Mouse (Mus musculus) kidney, adult 11 months (tissue): Measurements from ENCODE around the gene Prpsap2.

Experiments
- DNase-seq: peaks from one replicate; pipeline ENCODE4 v3.0.0; 2022

Prpsap2 gene

GRCm38 (mm10) chr11:61714346-61715117 lies 47.4 kb downstream of the Prpsap2 start:
- peak; percentile 62 for DNase-seq

DNA sequence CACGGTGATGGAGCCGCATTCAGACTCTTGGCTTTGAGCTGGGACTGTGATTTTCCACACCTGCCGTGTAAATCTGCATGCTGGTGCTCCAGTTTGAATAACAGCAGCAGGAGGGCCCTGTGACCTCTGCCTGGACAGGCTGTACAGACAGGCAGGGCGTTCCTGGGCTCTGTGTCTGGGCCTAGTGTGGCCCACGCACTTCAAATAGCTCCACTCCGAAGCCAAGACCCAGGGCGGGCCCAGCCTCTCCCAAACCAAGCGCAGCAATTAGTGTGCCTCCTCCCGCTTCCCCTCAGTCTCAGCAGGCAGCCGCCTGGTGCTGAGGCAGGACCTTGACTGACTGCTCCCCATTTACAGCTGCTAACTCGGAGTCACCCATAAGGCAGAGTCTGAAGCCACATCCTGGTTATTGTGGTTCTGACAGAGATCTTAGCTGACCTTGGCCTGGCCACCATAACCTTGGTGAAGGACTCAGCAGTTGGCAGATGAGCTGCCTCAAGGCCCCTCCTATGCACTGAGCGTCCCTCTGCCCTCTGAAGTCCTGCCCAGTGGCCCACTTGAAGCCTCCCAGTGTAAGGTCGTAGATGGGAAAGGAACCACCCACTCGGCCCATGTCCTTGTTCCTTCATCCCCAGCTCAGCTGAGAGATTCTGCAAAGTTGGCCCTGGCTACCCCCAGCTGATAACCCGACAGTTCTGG lies 48.6 kb downstream of the Prpsap2 start:
- DNase-seq: no peak

GRCm38 (mm10) chr11:61708928-61709327 lies 53.0 kb downstream of the Prpsap2 start:
- DNase-seq: peak; percentile 55

DNA sequence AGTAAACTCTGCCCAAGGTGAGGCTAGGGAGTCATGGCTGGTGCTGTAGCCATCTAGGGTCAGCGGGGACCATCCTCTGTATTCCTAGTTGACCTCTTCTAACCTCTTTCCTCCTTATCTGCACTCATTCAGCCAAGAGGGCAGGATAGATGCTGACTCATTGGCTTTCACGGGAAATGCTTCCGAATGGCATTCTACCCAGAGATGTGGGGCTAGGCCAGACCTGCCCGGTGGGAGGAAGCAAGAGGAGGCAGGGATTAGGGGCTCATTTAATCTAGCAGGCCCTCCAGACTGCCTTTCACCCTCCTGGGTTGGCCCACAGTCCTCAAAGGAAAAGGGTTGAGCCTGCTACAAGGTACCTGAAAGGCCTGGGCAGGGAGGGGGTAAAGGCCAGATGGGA lies 55.7 kb downstream of the Prpsap2 start:
- DNase-seq: no peak

- no peak for DNase-seq
Observed at GRCm38 (mm10) chr11:61705581-61705980, 56.3 kb downstream of the Prpsap2 start.

DNA sequence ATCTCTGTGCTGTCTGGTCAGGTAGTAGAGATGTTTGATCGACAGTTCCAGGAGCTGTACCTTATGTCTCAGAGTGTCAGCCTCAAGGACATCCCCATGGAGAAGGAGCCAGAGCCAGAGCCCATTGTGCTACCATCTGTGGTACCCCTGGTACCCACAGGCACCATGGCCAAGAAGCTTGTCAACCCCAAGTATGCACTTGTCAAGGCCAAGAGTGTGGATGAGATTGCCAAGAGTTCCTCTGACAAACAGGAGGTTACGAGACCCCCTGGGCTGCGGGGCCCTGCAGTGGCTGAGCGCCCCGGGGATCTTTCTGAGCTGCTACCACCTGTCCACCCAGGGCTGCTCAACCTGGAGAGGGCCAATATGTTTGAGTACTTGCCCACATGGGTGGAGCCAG lies 59.4 kb downstream of the Prpsap2 start:
- DNase-seq: no peak

DNA sequence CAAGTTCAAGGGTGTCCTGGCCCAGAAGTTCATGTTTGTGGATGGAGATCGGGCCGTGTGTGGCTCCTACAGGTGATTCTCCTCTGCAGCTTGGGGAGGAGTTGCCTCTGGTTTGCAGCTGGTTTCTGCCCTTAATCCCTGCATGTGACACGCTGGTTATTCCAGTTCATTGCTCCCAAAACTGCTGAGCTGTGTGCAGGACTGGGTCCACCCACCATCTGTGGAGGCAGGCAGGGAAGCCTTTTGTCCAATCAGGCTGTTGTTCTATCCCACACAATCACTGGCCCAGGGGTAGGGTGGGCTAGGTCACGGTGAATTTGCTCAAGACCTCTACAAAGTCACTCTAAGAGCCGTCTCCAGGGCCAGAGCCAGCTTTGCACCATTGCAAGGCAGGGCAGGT lies 60.2 kb downstream of the Prpsap2 start:
- DNase-seq: peak; percentile 85

GRCm38 (mm10) chr11:61699933-61700332 lies 62.0 kb downstream of the Prpsap2 start:
- DNase-seq: peak; percentile 93

GRCm38 (mm10) chr11:61699460-61699859 lies 62.4 kb downstream of the Prpsap2 start:
- DNase-seq: no peak

GRCm38 (mm10) chr11:61698852-61699251 lies 63.0 kb downstream of the Prpsap2 start:
- DNase-seq: no peak

- no peak for DNase-seq
Observed at GRCm38 (mm10) chr11:61692996-61693395, 68.9 kb downstream of the Prpsap2 start.

DNA sequence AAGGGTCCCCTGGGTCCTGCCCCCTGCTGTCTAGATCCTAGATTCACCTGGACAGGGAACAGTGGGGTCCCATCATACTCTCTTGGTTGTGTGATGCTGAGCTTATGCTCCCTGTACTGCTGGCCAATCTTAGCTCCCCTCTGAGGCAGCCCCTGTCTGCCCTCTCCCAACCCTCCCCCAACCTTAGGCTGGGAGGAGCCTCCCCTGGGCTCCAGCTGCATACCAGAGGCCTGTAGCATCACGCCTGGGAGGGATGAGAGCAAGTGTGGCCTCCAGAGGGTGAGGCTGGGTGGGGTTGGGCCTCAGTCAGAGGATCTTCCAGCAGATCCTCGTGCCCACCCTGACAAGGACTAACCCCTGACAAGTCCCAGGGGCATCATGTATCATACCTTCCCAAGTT lies 74.3 kb downstream of the Prpsap2 start:
- DNase-seq: no peak

GRCm38 (mm10) chr11:61686906-61687453 lies 74.9 kb downstream of the Prpsap2 start:
- no peak for DNase-seq

GRCm38 (mm10) chr11:61686141-61686540 lies 75.7 kb downstream of the Prpsap2 start:
- DNase-seq: no peak

- no peak for DNase-seq
Observed at GRCm38 (mm10) chr11:61685119-61685725, 76.7 kb downstream of the Prpsap2 start.

DNA sequence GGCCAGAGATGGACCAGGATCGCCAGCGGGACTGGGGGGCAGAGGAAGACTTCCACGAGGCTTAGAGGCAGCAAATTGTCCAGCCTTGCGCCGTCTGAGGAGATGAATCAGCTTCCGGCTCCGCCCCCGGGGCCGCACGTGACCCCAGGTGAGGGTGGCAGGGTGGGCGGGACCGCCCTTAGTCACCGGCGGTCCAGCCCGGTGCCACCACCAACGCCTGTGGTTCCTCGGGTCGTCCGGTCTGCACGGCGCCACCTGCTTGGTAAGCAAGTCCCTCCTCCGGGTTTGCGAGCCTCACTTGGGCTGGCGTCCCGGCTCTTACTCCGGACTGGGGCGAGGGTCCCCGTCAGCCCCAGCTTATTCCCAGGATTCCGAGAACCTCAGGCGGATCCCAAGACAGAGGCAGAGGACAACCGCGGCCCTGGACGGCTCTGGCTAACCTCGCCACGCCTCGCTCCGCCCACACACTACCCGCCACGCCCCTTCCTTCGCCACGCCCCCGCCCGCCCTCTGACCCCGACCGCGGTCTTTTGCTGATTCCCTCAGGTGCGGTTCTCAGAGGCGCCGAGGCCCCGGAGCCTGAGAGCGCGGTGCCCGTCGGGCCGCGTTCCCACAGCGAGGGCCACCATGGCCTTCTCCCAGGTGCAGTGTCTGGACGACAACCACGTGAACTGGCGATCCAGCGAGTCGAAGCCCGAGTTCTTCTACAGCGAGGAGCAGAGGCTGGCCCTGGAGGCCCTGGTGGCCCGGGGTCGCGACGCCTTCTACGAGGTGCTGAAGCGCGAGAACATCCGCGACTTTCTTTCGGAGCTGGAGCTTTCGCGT lies 77.8 kb downstream of the Prpsap2 start, which contains the start of gene Fam83g:
Gene Fam83g (plus strand): TSS at position 185 of the 825 bp plus-strand sequence.
- DNase-seq: peak; percentile 78
